Mouse (Mus musculus): ENCODE results near the gene Vps41. TPM values are rescaled to one million over a fixed set of nuclear protein-coding genes. Genes with fewer than 3 reads are reported as not detected.
A peak's percentile ranks its signal among the peaks of the same experiment; 100 is the strongest.

Gene Vps41
- 119 and 120 TPM in 2 replicates for polyA plus RNA-seq (2015; fragmentation: Nextera tagmentation; extraction: Ambion mirVana)

- WGBS: under 1% methylated on average over 21 of the region's 21 CpGs
- Histone ChIP-seq H3K4me2 (peak within 1 kb of the TSS; percentile 55), H3K9ac (peak within 1 kb of the TSS; percentile 94), H3K27ac (peak within 1 kb of the TSS; percentile 74), H3K4me3 (peak within 1 kb of the TSS; percentile 87), H3K36me3 (replicated peaks) (no peaks in the 10 kb centered on the region), H3K27me3 (replicated peaks) (no peaks in the 10 kb centered on the region), H3K9me3 (no peaks in the 10 kb centered on the region), H3K4me1 (peaks cover 10% of the 10 kb centered on the region)
- ATAC-seq (replicated peaks): peak; percentile 100
Observed at GRCm38 (mm10) chr13:18717185-18717584, at the start of gene Vps41. Vps41 (plus strand) TSS chr13:18717286.

GRCm38 (mm10) chr13:18698518-18699065, 18.5 kb upstream of the Vps41 start:
- Histone ChIP-seq H3K4me2 (no peak overlapping the region; the same call in 1 of the 2 replicates), H3K9ac (no peak overlapping the region), H3K9me3 (no peaks in the 10 kb centered on the region), H3K4me1 (peaks cover 3% of the 10 kb centered on the region; the same call in 1 of the 2 replicates), H3K4me3 (no peak overlapping the region), H3K27ac (no peak overlapping the region), H3K36me3 (replicated peaks) (no peaks in the 10 kb centered on the region), H3K27me3 (replicated peaks) (no peaks in the 10 kb centered on the region)
- 40% methylated on average over 7 of the region's 7 CpGs for WGBS
- ATAC-seq (replicated peaks): peak; percentile 88

- no peak for ATAC-seq (replicated peaks)
- Histone ChIP-seq H3K36me3 (replicated peaks) (no peaks in the 10 kb centered on the region), H3K9ac (no peak overlapping the region), H3K4me1 (no peaks in the 10 kb centered on the region), H3K4me2 (no peak overlapping the region), H3K9me3 (no peaks in the 10 kb centered on the region), H3K4me3 (no peak overlapping the region), H3K27ac (no peak overlapping the region), H3K27me3 (replicated peaks) (no peaks in the 10 kb centered on the region)
- 98% methylated on average over 1 of the region's 1 CpGs for WGBS
Observed at GRCm38 (mm10) chr13:18711685-18712084, 5.4 kb upstream of the Vps41 start.

GRCm38 (mm10) chr13:18716707-18717106, 379 bp upstream of the Vps41 start:
- no peak overlapping the region for H3K9ac ChIP-seq

GRCm38 (mm10) chr13:18718461-18718860, 1.4 kb downstream of the Vps41 start:
- no peak for ATAC-seq (replicated peaks)
- Histone ChIP-seq H3K4me2 (no peak overlapping the region), H3K36me3 (replicated peaks) (0 out of 2 replicates have a peak, but pooled peaks cover 3% of the 10 kb centered on the region), H3K9me3 (no peaks in the 10 kb centered on the region), H3K9ac (no peak overlapping the region), H3K4me1 (peaks cover 10% of the 10 kb centered on the region), H3K4me3 (0 out of 2 replicates have a peak overlapping the region, but pooled peaks have one; percentile 87), H3K27ac (no peak overlapping the region), H3K27me3 (replicated peaks) (no peaks in the 10 kb centered on the region)
- 84% methylated on average over 5 of the region's 5 CpGs for WGBS

More at GRCm38 (mm10) chr13:18716707-18717106, 379 bp upstream of the Vps41 start:
- Histone ChIP-seq H3K4me3 (peak overlapping the region; percentile 87), H3K4me2 (peak overlapping the region; percentile 55), H3K9me3 (no peaks in the 10 kb centered on the region), H3K27me3 (replicated peaks) (no peaks in the 10 kb centered on the region), H3K27ac (no peak overlapping the region), H3K4me1 (peaks cover 10% of the 10 kb centered on the region), H3K36me3 (replicated peaks) (no peaks in the 10 kb centered on the region)
- peak; percentile 70 for ATAC-seq (replicated peaks)
- 41% methylated on average over 5 of the region's 5 CpGs for WGBS

GRCm38 (mm10) chr13:18730666-18731065, 13.6 kb downstream of the Vps41 start:
- no peaks in the 10 kb centered on the region for H3K27me3 ChIP-seq (replicated peaks)
- ATAC-seq (replicated peaks): peak; percentile 45; the same call in 1 of the 2 replicates
- 99% methylated on average over 3 of the region's 3 CpGs for WGBS
- H3K4me2 ChIP-seq: no peak overlapping the region
- no peak overlapping the region for H3K4me3 ChIP-seq
- 0 out of 2 replicates have a peak, but pooled peaks cover 3% of the 10 kb centered on the region for H3K36me3 ChIP-seq (replicated peaks)
- no peak overlapping the region for H3K9ac ChIP-seq
- no peaks in the 10 kb centered on the region for H3K9me3 ChIP-seq
- H3K4me1 ChIP-seq: no peaks in the 10 kb centered on the region
- H3K27ac ChIP-seq: no peak overlapping the region

GRCm38 (mm10) chr13:18736590-18736989, 19.5 kb downstream of the Vps41 start:
- WGBS: 36% methylated on average over 1 of the region's 1 CpGs

GRCm38 (mm10) chr13:18743575-18744265, 26.6 kb downstream of the Vps41 start:
- ATAC-seq (replicated peaks): peak; percentile 96

More at GRCm38 (mm10) chr13:18736590-18736989, 19.5 kb downstream of the Vps41 start:
- Histone ChIP-seq H3K27ac (no peak overlapping the region), H3K4me3 (no peak overlapping the region), H3K9me3 (peaks cover 3% of the 10 kb centered on the region; the same call in 1 of the 2 replicates), H3K4me1 (no peaks in the 10 kb centered on the region), H3K27me3 (replicated peaks) (no peaks in the 10 kb centered on the region), H3K4me2 (no peak overlapping the region), H3K9ac (no peak overlapping the region), H3K36me3 (replicated peaks) (peaks cover 14% of the 10 kb centered on the region)
- ATAC-seq (replicated peaks): no peak

GRCm38 (mm10) chr13:18744266-18744652, 27.2 kb downstream of the Vps41 start:
- H3K4me2 ChIP-seq: peak overlapping the region; percentile 42
- WGBS: 42% methylated on average over 4 of the region's 4 CpGs
- H3K36me3 ChIP-seq (replicated peaks): peaks cover 14% of the 10 kb centered on the region
- peak; percentile 80 for ATAC-seq (replicated peaks)
- H3K9ac ChIP-seq: no peak overlapping the region
- peaks cover 3% of the 10 kb centered on the region; the same call in 1 of the 2 replicates for H3K9me3 ChIP-seq
- no peaks in the 10 kb centered on the region for H3K27me3 ChIP-seq (replicated peaks)
- H3K4me1 ChIP-seq: peaks cover 10% of the 10 kb centered on the region; the same call in 1 of the 2 replicates
- peak overlapping the region; percentile 82 for H3K27ac ChIP-seq
- H3K4me3 ChIP-seq: peak overlapping the region; percentile 8

More at GRCm38 (mm10) chr13:18743575-18744265, 26.6 kb downstream of the Vps41 start:
- peak overlapping the region; percentile 11; the same call in 1 of the 2 replicates for H3K9ac ChIP-seq
- H3K27me3 ChIP-seq (replicated peaks): no peaks in the 10 kb centered on the region
- H3K36me3 ChIP-seq (replicated peaks): peaks cover 14% of the 10 kb centered on the region
- peak overlapping the region; percentile 82 for H3K27ac ChIP-seq
- H3K4me2 ChIP-seq: peak overlapping the region; percentile 42
- peaks cover 3% of the 10 kb centered on the region; the same call in 1 of the 2 replicates for H3K9me3 ChIP-seq
- H3K4me3 ChIP-seq: peak overlapping the region; percentile 8
- peaks cover 10% of the 10 kb centered on the region; the same call in 1 of the 2 replicates for H3K4me1 ChIP-seq
- 39% methylated on average over 16 of the region's 16 CpGs for WGBS

- Histone ChIP-seq H3K36me3 (replicated peaks) (no peaks in the 10 kb centered on the region), H3K9me3 (no peaks in the 10 kb centered on the region), H3K27me3 (replicated peaks) (no peaks in the 10 kb centered on the region), H3K9ac (no peak overlapping the region), H3K4me3 (no peak overlapping the region), H3K4me2 (no peak overlapping the region), H3K27ac (no peak overlapping the region), H3K4me1 (no peaks in the 10 kb centered on the region)
- WGBS: 89% methylated on average over 3 of the region's 3 CpGs
- ATAC-seq (replicated peaks): no peak
Observed at GRCm38 (mm10) chr13:18757958-18758357, 40.9 kb downstream of the Vps41 start.

- no peaks in the 10 kb centered on the region for H3K27me3 ChIP-seq (replicated peaks)
- no peak for ATAC-seq (replicated peaks)
- no peak overlapping the region for H3K27ac ChIP-seq
- no peaks in the 10 kb centered on the region for H3K4me1 ChIP-seq
- no peak overlapping the region for H3K9ac ChIP-seq
- H3K36me3 ChIP-seq (replicated peaks): no peaks in the 10 kb centered on the region
- WGBS: 94% methylated on average over 5 of the region's 5 CpGs
- H3K4me3 ChIP-seq: no peak overlapping the region
- no peaks in the 10 kb centered on the region for H3K9me3 ChIP-seq
- H3K4me2 ChIP-seq: no peak overlapping the region
Observed at GRCm38 (mm10) chr13:18759361-18760056, 42.4 kb downstream of the Vps41 start.

- no peak overlapping the region for H3K27ac ChIP-seq
- H3K4me1 ChIP-seq: no peaks in the 10 kb centered on the region
- H3K9ac ChIP-seq: no peak overlapping the region
- WGBS: 42% methylated on average over 1 of the region's 1 CpGs
- H3K27me3 ChIP-seq (replicated peaks): no peaks in the 10 kb centered on the region
- H3K4me3 ChIP-seq: no peak overlapping the region
- H3K9me3 ChIP-seq: no peaks in the 10 kb centered on the region
- H3K36me3 ChIP-seq (replicated peaks): no peaks in the 10 kb centered on the region
- no peak overlapping the region for H3K4me2 ChIP-seq
- no peak for ATAC-seq (replicated peaks)
Observed at GRCm38 (mm10) chr13:18761452-18761851, 44.4 kb downstream of the Vps41 start.
